ENCODE assay signal across 8 mouse cellular contexts in genomic region chr5:23845141-23845540, GRCm38 (mm10). TPM values are rescaled to one million over a fixed set of nuclear protein-coding genes. Genes with fewer than 3 reads are reported as not detected.
A peak's percentile ranks its signal among the peaks of the same experiment; 100 is the strongest.
DNase-seq lines count a peak whose midpoint lies in the region; ATAC-seq and TF ChIP-seq lines count a peak whose summit lies in the region.

No protein-coding gene starts in this region.

- H3K27ac ChIP-seq in kidney, embryonic 15.5 days: no peak overlapping the region
- peak overlapping the region; percentile 72; the same call in 1 of the 2 replicates for H3K27ac ChIP-seq in bone marrow macrophage, adult 2 months (ENCODE audit: insufficient read depth, low read depth, low read length)
- H3K27ac ChIP-seq in forebrain, embryonic 14.5 days (ENCODE audit: low read depth, low read length): no peak overlapping the region
- H3K27ac ChIP-seq in liver, embryonic 15.5 days (replicated peaks): no peak overlapping the region

- H3K4me3 ChIP-seq in kidney, embryonic 15.5 days (replicated peaks): no peak overlapping the region
- no peak overlapping the region for H3K4me3 ChIP-seq in bone marrow macrophage, adult 2 months (ENCODE audit: insufficient read depth, low read length)
- no peak overlapping the region for H3K4me3 ChIP-seq in forebrain, embryonic 14.5 days (ENCODE audit: low read depth, low read length)
- H3K4me3 ChIP-seq in liver, embryonic 15.5 days (replicated peaks): peak overlapping the region; percentile 86; the same call in 1 of the 2 replicates

- H3K9ac ChIP-seq in kidney, embryonic 15.5 days: peak overlapping the region; percentile 62; the same call in 1 of the 2 replicates
- H3K9ac ChIP-seq in forebrain, embryonic 14.5 days (ENCODE audit: low read length): no peak overlapping the region
- no peak overlapping the region for H3K9ac ChIP-seq in liver, embryonic 15.5 days

- TF ChIP-seq CTCF in bone marrow macrophage, adult 2 months (IDR thresholded peaks at IDR 0.05; ENCODE audit: low read depth, low read length): no peak

- no peak for ATAC-seq in kidney, embryonic 15.5 days (replicated peaks; ENCODE audit: low FRiP score)
- ATAC-seq in forebrain, embryonic 14.5 days: no peak
- ATAC-seq in liver, embryonic 15.5 days (ENCODE audit: insufficient read depth): no peak

- H3K4me1 ChIP-seq in kidney, embryonic 15.5 days: peaks cover 18% of the 10 kb centered on the region
- peaks cover 7% of the 10 kb centered on the region for H3K4me1 ChIP-seq in bone marrow macrophage, adult 2 months (ENCODE audit: control insufficient read depth, insufficient read depth, low read length)
- H3K4me1 ChIP-seq in forebrain, embryonic 14.5 days (ENCODE audit: control insufficient read depth, insufficient read depth, low read length): peaks cover 10% of the 10 kb centered on the region
- peaks cover 23% of the 10 kb centered on the region for H3K4me1 ChIP-seq in liver, embryonic 15.5 days (replicated peaks)

- H3K9me3 ChIP-seq in kidney, embryonic 15.5 days (replicated peaks): no peaks in the 10 kb centered on the region
- H3K9me3 ChIP-seq in forebrain, embryonic 14.5 days (replicated peaks; ENCODE audit: control insufficient read depth, low read length): no peaks in the 10 kb centered on the region
- H3K9me3 ChIP-seq in liver, embryonic 15.5 days (replicated peaks): no peaks in the 10 kb centered on the region

- DNase-seq in kidney, postnatal 14 days: no peak
- peak; percentile 57 for DNase-seq in forebrain, embryonic 14.5 days (ENCODE audit: low spot score)
- DNase-seq in adrenal gland, adult 8-10 months: no peak
- DNase-seq in T-cell, adult 2 months (ENCODE audit: low spot score): no peak
- DNase-seq in frontal cortex, postnatal 10 days (ENCODE audit: low spot score in 2 of 2): no peak

- TF ChIP-seq POLR2A in bone marrow macrophage, adult 2 months (IDR thresholded peaks at IDR 0.05; ENCODE audit: borderline replicate concordance, low read depth, low read length): no peak

- H3K27me3 ChIP-seq in kidney, embryonic 15.5 days: no peaks in the 10 kb centered on the region
- no peaks in the 10 kb centered on the region for H3K27me3 ChIP-seq in forebrain, embryonic 14.5 days (replicated peaks; ENCODE audit: control insufficient read depth, insufficient read depth, low read length)
- H3K27me3 ChIP-seq in liver, embryonic 15.5 days: no peaks in the 10 kb centered on the region

- WGBS in kidney, embryonic 15.5 days: 92% methylated on average over 3 of the region's 3 CpGs
- 43% methylated on average over 3 of the region's 3 CpGs for WGBS in forebrain, embryonic 14.5 days
- WGBS in liver, embryonic 15.5 days (ENCODE audit: insufficient replicate concordance): 71% methylated on average over 3 of the region's 3 CpGs

- H3K4me2 ChIP-seq in kidney, embryonic 15.5 days: no peak overlapping the region
- peak overlapping the region; percentile 50; the same call in 1 of the 2 replicates for H3K4me2 ChIP-seq in forebrain, embryonic 14.5 days (ENCODE audit: low read length)
- H3K4me2 ChIP-seq in liver, embryonic 15.5 days: no peak overlapping the region; the same call in 1 of the 2 replicates

- peaks cover 12% of the 10 kb centered on the region for H3K36me3 ChIP-seq in kidney, embryonic 15.5 days
- H3K36me3 ChIP-seq in forebrain, embryonic 14.5 days (ENCODE audit: control insufficient read depth, insufficient read depth, low read length): peaks cover 6% of the 10 kb centered on the region; the same call in 1 of the 2 replicates
- no peaks in the 10 kb centered on the region; the same call in none of the 2 replicates for H3K36me3 ChIP-seq in liver, embryonic 15.5 days (replicated peaks)

RNA-seq across cellular contexts. Expression of gene Tomm7, which starts 1.2 kb away (rescaled TPM):
- polyA plus RNA-seq in kidney, embryonic 15.5 days (2015; fragmentation: Nextera tagmentation; extraction: Ambion mirVana): 123 and 131 TPM in 2 replicates
- 67.6 and 84.3 TPM in 2 replicates for polyA plus RNA-seq in bone marrow macrophage, adult 2 months (2012; ENCODE audit: insufficient read depth, insufficient read length, missing spikeins)
- 95.2 and 120 TPM in 2 replicates for polyA plus RNA-seq in forebrain, embryonic 14.5 days (2014; fragmentation: Nextera tagmentation; extraction: Ambion mirVana)
- 49.5 and 59.8 TPM in 2 replicates for polyA plus RNA-seq in liver, embryonic 15.5 days (2015; fragmentation: Nextera tagmentation; extraction: Ambion mirVana)
- 100 to 1,000 TPM in 2 of 4 experiments, 10 to 100 TPM in 2; 96.5 to 124 (median 111) TPM for total RNA-seq in adrenal gland, adult 8-10 months (2022)

RNA-seq across cellular contexts. Expression of gene Rint1, which starts 57.6 kb away (rescaled TPM):
- 40.2 and 41.9 TPM in 2 replicates for polyA plus RNA-seq in kidney, embryonic 15.5 days (2015; fragmentation: Nextera tagmentation; extraction: Ambion mirVana)
- 10.6 and 15.1 TPM in 2 replicates for polyA plus RNA-seq in bone marrow macrophage, adult 2 months (2012; ENCODE audit: insufficient read depth, insufficient read length, missing spikeins)
- 18.0 and 21.0 TPM in 2 replicates for polyA plus RNA-seq in forebrain, embryonic 14.5 days (2014; fragmentation: Nextera tagmentation; extraction: Ambion mirVana)
- polyA plus RNA-seq in liver, embryonic 15.5 days (2015; fragmentation: Nextera tagmentation; extraction: Ambion mirVana): 16.5 and 18.9 TPM in 2 replicates
- total RNA-seq in adrenal gland, adult 8-10 months (2022): 10 to 100 TPM; 21.9 to 26.4 (median 24.3) TPM
